ENCODE assay signal across 10 mouse cellular contexts in genomic region chr11:79644717-79645191, GRCm38 (mm10). TPM values are rescaled to one million over a fixed set of nuclear protein-coding genes. Genes with fewer than 3 reads are reported as not detected.
DNase-seq lines count a peak whose midpoint lies in the region; ATAC-seq lines count a peak whose summit lies in the region.
"Had no signal": no experiment of that assay in that cellular context is flagged by ENCODE, and none has a peak within 500 bp of the region (broad histone marks: within the 10 kb centered on the region; RNA-seq: fewer than 3 reads in every experiment).

No protein-coding gene starts in this region.

- H3K9me3 ChIP-seq in heart, embryonic 12.5 days (replicated peaks) = no peaks in the 10 kb centered on the region
- no peaks in the 10 kb centered on the region for H3K9me3 ChIP-seq in embryonic facial prominence, embryonic 10.5 days
- no peaks in the 10 kb centered on the region for H3K9me3 ChIP-seq in heart, embryonic 16.5 days (replicated peaks; ENCODE audit: control insufficient read depth, low read length)
- H3K9me3 ChIP-seq: lung, embryonic 15.5 days had no signal

- peak; percentile 24 for DNase-seq in heart, adult 8-10 months (ENCODE audit: low spot score)
- no peak for DNase-seq in embryonic facial prominence, embryonic 10.5 days (ENCODE audit: low spot score)
- DNase-seq in kidney, postnatal 36 days = peak; percentile 35 to 55
- DNase-seq in spleen, adult 18-20 months = no peak
- DNase-seq in thymus, postnatal 10 days (ENCODE audit: low spot score in 2 of 2) = no peak
- no peak for DNase-seq in adrenal gland, postnatal 14 days
- DNase-seq: layer of hippocampus, postnatal 36 days had no signal

- H3K4me3 ChIP-seq in heart, embryonic 12.5 days = no peak overlapping the region
- no peak overlapping the region for H3K4me3 ChIP-seq in embryonic facial prominence, embryonic 10.5 days
- H3K4me3 ChIP-seq in heart, embryonic 16.5 days (ENCODE audit: low read length) = no peak overlapping the region
- H3K4me3 ChIP-seq: lung, embryonic 15.5 days had no signal

- no peaks in the 10 kb centered on the region for H3K36me3 ChIP-seq in heart, embryonic 12.5 days
- no peaks in the 10 kb centered on the region for H3K36me3 ChIP-seq in embryonic facial prominence, embryonic 10.5 days (replicated peaks)
- no peaks in the 10 kb centered on the region for H3K36me3 ChIP-seq in heart, embryonic 16.5 days (ENCODE audit: control insufficient read depth, insufficient read depth)
- H3K36me3 ChIP-seq: lung, embryonic 15.5 days had no signal

- no peak for ATAC-seq in heart, embryonic 12.5 days (ENCODE audit: insufficient number of reproducible peaks, low FRiP score)
- ATAC-seq in heart, embryonic 16.5 days (replicated peaks; ENCODE audit: extremely low read depth, insufficient read depth, low FRiP score) = peak; percentile 34; the same call in 1 of the 2 replicates

- no peak overlapping the region for H3K4me2 ChIP-seq in heart, embryonic 12.5 days
- H3K4me2 ChIP-seq in heart, embryonic 16.5 days (ENCODE audit: low read depth, low read length) = no peak overlapping the region
- H3K4me2 ChIP-seq: lung, embryonic 15.5 days had no signal

- H3K9ac ChIP-seq in heart, embryonic 12.5 days = no peak overlapping the region
- no peak overlapping the region for H3K9ac ChIP-seq in heart, embryonic 16.5 days (ENCODE audit: low read length)
- H3K9ac ChIP-seq: lung, embryonic 15.5 days had no signal

- H3K27ac ChIP-seq in heart, embryonic 12.5 days (ENCODE audit: poor library complexity, severe bottlenecking) = no peak overlapping the region
- peak overlapping the region; percentile 66 for H3K27ac ChIP-seq in embryonic facial prominence, embryonic 10.5 days (replicated peaks)
- no peak overlapping the region for H3K27ac ChIP-seq in heart, embryonic 16.5 days (ENCODE audit: low read length)
- H3K27ac ChIP-seq: lung, embryonic 15.5 days had no signal

- 31% methylated on average over 8 of the region's 8 CpGs for WGBS in heart, embryonic 12.5 days
- WGBS in embryonic facial prominence, embryonic 10.5 days = 53% methylated on average over 8 of the region's 8 CpGs
- WGBS in heart, embryonic 16.5 days = 24% methylated on average over 8 of the region's 8 CpGs

- H3K27me3 ChIP-seq in heart, embryonic 12.5 days (replicated peaks) = peaks cover 35% of the 10 kb centered on the region
- peaks cover 20% of the 10 kb centered on the region for H3K27me3 ChIP-seq in embryonic facial prominence, embryonic 10.5 days (replicated peaks; ENCODE audit: low read depth, poor library complexity, severe bottlenecking)
- peaks cover 6% of the 10 kb centered on the region; the same call in 1 of the 2 replicates for H3K27me3 ChIP-seq in heart, embryonic 16.5 days (ENCODE audit: control insufficient read depth, insufficient read depth, low read length)
- H3K27me3 ChIP-seq: lung, embryonic 15.5 days had no signal

- peaks cover 41% of the 10 kb centered on the region for H3K4me1 ChIP-seq in heart, embryonic 12.5 days (replicated peaks)
- peaks cover 86% of the 10 kb centered on the region for H3K4me1 ChIP-seq in embryonic facial prominence, embryonic 10.5 days
- peaks cover 32% of the 10 kb centered on the region for H3K4me1 ChIP-seq in heart, embryonic 16.5 days (ENCODE audit: control insufficient read depth, insufficient read depth, low read length)

RNA-seq across cellular contexts. Expression of gene Rab11fip4, which starts 53.7 kb away (rescaled TPM):
- total RNA-seq in heart, adult 8-10 months (2022) = under 1 TPM in 3 of 4 experiments, not detected in 1; 0.05 to 0.40 (median 0.06) TPM
- polyA plus RNA-seq in heart, embryonic 12.5 days (2016; fragmentation: Nextera tagmentation; extraction: Ambion mirVana) = 0.63 and 0.77 TPM in 2 replicates
- 15.8 and 16.3 TPM in 2 replicates for polyA plus RNA-seq in embryonic facial prominence, embryonic 10.5 days (2016; fragmentation: Nextera tagmentation; extraction: Ambion mirVana)
- polyA plus RNA-seq in heart, embryonic 16.5 days (2015; fragmentation: Nextera tagmentation; extraction: Ambion mirVana) = 1.7 and 2.7 TPM in 2 replicates
- total RNA-seq in adrenal gland, postnatal 14 days (2021) = 3.3 and 3.8 TPM in 2 replicates

Comparison
In these comparisons a context has a peak if more than half of its experiments do, and no peak if none do; other contexts are left out.
1. DNase-seq: peak in heart, adult 8-10 months (single experiment) and kidney, postnatal 36 days (2 of 2); none in embryonic facial prominence, embryonic 10.5 days (single experiment), spleen, adult 18-20 months (0 of 2), thymus, postnatal 10 days (0 of 2) and adrenal gland, postnatal 14 days (single experiment).